Mouse (Mus musculus): Measurements from ENCODE around the gene Tor1a. TPM values are rescaled to one million over a fixed set of nuclear protein-coding genes. Genes with fewer than 3 reads are reported as not detected.
A peak's percentile ranks its signal among the peaks of the same experiment; 100 is the strongest.
"Not testable (repeated sequence)": the region's sequence is repeated elsewhere in the genome, so short reads cannot be mapped to it uniquely, and the experiment has no call there.

Gene Tor1a
- polyA plus RNA-seq, 1 experiment from 2014 or later, result 78.8 TPM

- Histone ChIP-seq H3K4me2 (replicated peaks) (peak overlapping the region; percentile 84), H3K36me3 (peaks cover 17% of the 10 kb centered on the region), H3K4me1 (replicated peaks) (peaks cover 19% of the 10 kb centered on the region), H3K27me3 (replicated peaks) (0 out of 2 replicates have a peak, but pooled peaks cover under 1% of the 10 kb centered on the region), H3K9me3 (no peaks in the 10 kb centered on the region), H3K4me3 (replicated peaks) (peak overlapping the region; percentile 81), H3K27ac (peak overlapping the region; percentile 82), H3K9ac (no peak overlapping the region)
- 29% methylated on average over 5 of the region's 5 CpGs for WGBS
- ATAC-seq, result peak; percentile 37
Observed at GRCm38 (mm10) chr2:30952457-30952823, 15.3 kb downstream of the Tor1a start.

GRCm38 (mm10) chr2:30942603-30943011 lies 25.1 kb downstream of the Tor1a start:
- peak overlapping the region; percentile 30 for H3K4me3 ChIP-seq (replicated peaks)

GRCm38 (mm10) chr2:30942116-30942515 lies 25.6 kb downstream of the Tor1a start:
- not testable (repeated sequence) for H3K9me3 ChIP-seq; H3K27ac ChIP-seq; H3K4me1 ChIP-seq (replicated peaks); H3K27me3 ChIP-seq (replicated peaks); H3K4me2 ChIP-seq (replicated peaks); H3K36me3 ChIP-seq; H3K4me3 ChIP-seq (replicated peaks); H3K9ac ChIP-seq
- 40% methylated on average over 7 of the region's 7 CpGs for WGBS
- peak; percentile 42; the same call in 1 of the 2 replicates for ATAC-seq

More at GRCm38 (mm10) chr2:30942603-30943011, 25.1 kb downstream of the Tor1a start:
- ATAC-seq, result peak; percentile 88
- 19% methylated on average over 16 of the region's 16 CpGs for WGBS
- Histone ChIP-seq H3K27ac (no peak overlapping the region), H3K9me3 (no peaks in the 10 kb centered on the region), H3K9ac (no peak overlapping the region), H3K27me3 (replicated peaks) (0 out of 2 replicates have a peak, but pooled peaks cover 3% of the 10 kb centered on the region), H3K4me1 (replicated peaks) (no peaks in the 10 kb centered on the region), H3K36me3 (no peaks in the 10 kb centered on the region), H3K4me2 (replicated peaks) (peak overlapping the region; percentile 59)

GRCm38 (mm10) chr2:30941586-30941985 lies 26.1 kb downstream of the Tor1a start:
- Histone ChIP-seq H3K4me3 (replicated peaks) (no peak overlapping the region), H3K4me2 (replicated peaks) (no peak overlapping the region), H3K9ac (no peak overlapping the region), H3K9me3 (no peaks in the 10 kb centered on the region), H3K36me3 (no peaks in the 10 kb centered on the region), H3K27ac (no peak overlapping the region), H3K27me3 (replicated peaks) (no peaks in the 10 kb centered on the region), H3K4me1 (replicated peaks) (no peaks in the 10 kb centered on the region)
- WGBS, result 79% methylated on average over 5 of the region's 5 CpGs
- no peak for ATAC-seq

GRCm38 (mm10) chr2:30938574-30938991 lies 29.1 kb downstream of the Tor1a start:
- ATAC-seq, result no peak
- H3K27ac ChIP-seq, result no peak overlapping the region
- H3K4me1 ChIP-seq (replicated peaks), result no peaks in the 10 kb centered on the region
- H3K4me3 ChIP-seq (replicated peaks), result no peak overlapping the region
- 34% methylated on average over 4 of the region's 4 CpGs for WGBS
- H3K36me3 ChIP-seq, result no peaks in the 10 kb centered on the region
- no peaks in the 10 kb centered on the region for H3K27me3 ChIP-seq (replicated peaks)
- no peak overlapping the region for H3K4me2 ChIP-seq (replicated peaks)
- H3K9me3 ChIP-seq, result no peaks in the 10 kb centered on the region
- H3K9ac ChIP-seq, result no peak overlapping the region

GRCm38 (mm10) chr2:30937731-30938130 lies 30.0 kb downstream of the Tor1a start:
- Histone ChIP-seq H3K27ac (no peak overlapping the region), H3K9me3 (no peaks in the 10 kb centered on the region), H3K4me3 (replicated peaks) (no peak overlapping the region), H3K4me1 (replicated peaks) (no peaks in the 10 kb centered on the region), H3K9ac (no peak overlapping the region), H3K4me2 (replicated peaks) (no peak overlapping the region), H3K27me3 (replicated peaks) (no peaks in the 10 kb centered on the region), H3K36me3 (no peaks in the 10 kb centered on the region)
- WGBS, result 71% methylated on average over 8 of the region's 8 CpGs
- ATAC-seq, result no peak

GRCm38 (mm10) chr2:30936808-30937207 lies 30.9 kb downstream of the Tor1a start:
- H3K9ac ChIP-seq, result no peak overlapping the region
- H3K4me2 ChIP-seq (replicated peaks), result no peak overlapping the region
- H3K4me1 ChIP-seq (replicated peaks), result no peaks in the 10 kb centered on the region
- H3K27ac ChIP-seq, result no peak overlapping the region
- no peaks in the 10 kb centered on the region for H3K36me3 ChIP-seq
- ATAC-seq, result no peak
- WGBS, result 71% methylated on average over 3 of the region's 3 CpGs
- no peaks in the 10 kb centered on the region for H3K27me3 ChIP-seq (replicated peaks)
- H3K9me3 ChIP-seq, result no peaks in the 10 kb centered on the region
- no peak overlapping the region for H3K4me3 ChIP-seq (replicated peaks)

GRCm38 (mm10) chr2:30933917-30934450 lies 33.7 kb downstream of the Tor1a start:
- WGBS, result 21% methylated on average over 7 of the region's 7 CpGs
- Histone ChIP-seq H3K9ac (no peak overlapping the region), H3K4me2 (replicated peaks) (no peak overlapping the region), H3K27ac (no peak overlapping the region), H3K36me3 (no peaks in the 10 kb centered on the region), H3K9me3 (no peaks in the 10 kb centered on the region), H3K4me3 (replicated peaks) (no peak overlapping the region), H3K4me1 (replicated peaks) (peaks cover 9% of the 10 kb centered on the region), H3K27me3 (replicated peaks) (no peaks in the 10 kb centered on the region)
- ATAC-seq, result 0 out of 2 replicates have a peak, but pooled peaks have one; percentile 9

- Histone ChIP-seq H3K9ac (no peak overlapping the region), H3K4me2 (replicated peaks) (no peak overlapping the region), H3K4me3 (replicated peaks) (no peak overlapping the region), H3K27me3 (replicated peaks) (no peaks in the 10 kb centered on the region), H3K4me1 (replicated peaks) (peaks cover 12% of the 10 kb centered on the region), H3K9me3 (no peaks in the 10 kb centered on the region), H3K36me3 (no peaks in the 10 kb centered on the region), H3K27ac (no peak overlapping the region)
- 74% methylated on average over 6 of the region's 6 CpGs for WGBS
- no peak for ATAC-seq
Observed at GRCm38 (mm10) chr2:30933032-30933431, 34.7 kb downstream of the Tor1a start.

- 84% methylated on average over 3 of the region's 3 CpGs for WGBS
- no peaks in the 10 kb centered on the region for H3K27me3 ChIP-seq (replicated peaks)
- H3K4me3 ChIP-seq (replicated peaks), result no peak overlapping the region
- no peaks in the 10 kb centered on the region for H3K9me3 ChIP-seq
- no peak overlapping the region for H3K4me2 ChIP-seq (replicated peaks)
- H3K4me1 ChIP-seq (replicated peaks), result peaks cover 17% of the 10 kb centered on the region
- no peaks in the 10 kb centered on the region for H3K36me3 ChIP-seq
- no peak for ATAC-seq
- H3K9ac ChIP-seq, result no peak overlapping the region
- no peak overlapping the region for H3K27ac ChIP-seq
Observed at GRCm38 (mm10) chr2:30931922-30932321, 35.8 kb downstream of the Tor1a start.

- H3K4me2 ChIP-seq (replicated peaks); H3K27me3 ChIP-seq (replicated peaks); ATAC-seq; H3K9ac ChIP-seq; H3K9me3 ChIP-seq; H3K27ac ChIP-seq; H3K4me3 ChIP-seq (replicated peaks); H3K36me3 ChIP-seq: not testable (repeated sequence)
- 93% methylated on average over 2 of the region's 2 CpGs for WGBS
- H3K4me1 ChIP-seq (replicated peaks), result peaks cover 17% of the 10 kb centered on the region
Observed at GRCm38 (mm10) chr2:30930846-30931245, 36.9 kb downstream of the Tor1a start.

- Histone ChIP-seq H3K9me3 (no peaks in the 10 kb centered on the region), H3K36me3 (no peaks in the 10 kb centered on the region), H3K27ac (peak within 1 kb of the TSS; percentile 39; the same call in 1 of the 2 replicates), H3K9ac (no peak within 1 kb of the TSS), H3K27me3 (replicated peaks) (no peaks in the 10 kb centered on the region), H3K4me2 (replicated peaks) (peak within 1 kb of the TSS; percentile 73), H3K4me1 (replicated peaks) (peaks cover 17% of the 10 kb centered on the region), H3K4me3 (replicated peaks) (peak within 1 kb of the TSS; percentile 32)
- ATAC-seq, result peak; percentile 70
- WGBS, result 4% methylated on average over 23 of the region's 23 CpGs
Observed at GRCm38 (mm10) chr2:30929483-30930045, 38.2 kb downstream of the Tor1a start, which contains the start of gene Ptges. TSS of gene Ptges (minus strand) at chr2:30929863.

Measured in intestine, embryonic 15.5 days (tissue).